Mouse (Mus musculus) CD4-positive helper T cell, adult 2 months (primary cell): ENCODE measurements around the gene Sdcbp2.

Source experiments
- DNase-seq: peaks from one replicate; pipeline ENCODE4 v3.0.0-alpha.2; 2012; ENCODE audit warnings: low read depth, missing footprints, low spot score

The Sdcbp2 gene

DNA sequence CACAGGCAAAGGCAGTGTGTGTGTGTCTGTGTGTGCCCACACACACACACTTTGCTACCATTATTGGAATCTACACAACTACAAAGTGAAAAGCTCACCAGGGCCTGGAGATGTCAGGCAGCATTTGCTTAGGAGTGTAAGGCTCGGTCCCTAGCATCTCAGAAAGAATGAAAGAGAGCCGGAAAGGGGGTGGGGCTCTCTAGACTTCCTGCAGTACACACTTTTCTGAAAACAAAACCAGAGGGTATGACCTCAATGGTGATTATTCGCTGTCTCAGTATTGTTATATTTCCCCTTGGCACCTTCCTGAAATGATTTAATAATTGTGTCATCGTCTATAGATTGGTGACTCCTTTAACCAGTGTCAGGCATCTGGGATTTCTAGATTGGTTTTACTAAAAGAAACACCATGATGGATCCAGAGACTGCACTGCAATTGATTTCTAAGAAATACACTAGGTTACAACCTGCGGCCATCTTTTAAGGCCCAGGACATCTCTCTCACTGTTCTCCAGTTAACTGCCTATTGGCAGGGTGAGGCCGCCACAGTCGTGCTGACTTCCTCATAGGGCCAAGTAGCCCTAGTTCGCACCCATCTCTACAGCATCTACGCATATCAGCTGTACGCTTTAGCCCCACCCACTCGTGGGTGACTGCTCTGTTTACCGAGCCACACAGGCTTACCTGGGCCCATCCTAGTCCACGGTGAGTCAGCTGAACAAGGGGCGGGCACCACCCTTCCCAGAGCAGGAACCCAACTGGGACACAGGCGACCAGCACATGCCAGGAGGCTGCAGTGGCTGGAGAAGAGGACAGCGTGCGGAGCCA lies at the start of gene Sdcbp2:
TSS of gene Sdcbp2 (plus strand) at position 750 of the 828 bp plus-strand sequence.
- peak; percentile 76 for DNase-seq

DNA sequence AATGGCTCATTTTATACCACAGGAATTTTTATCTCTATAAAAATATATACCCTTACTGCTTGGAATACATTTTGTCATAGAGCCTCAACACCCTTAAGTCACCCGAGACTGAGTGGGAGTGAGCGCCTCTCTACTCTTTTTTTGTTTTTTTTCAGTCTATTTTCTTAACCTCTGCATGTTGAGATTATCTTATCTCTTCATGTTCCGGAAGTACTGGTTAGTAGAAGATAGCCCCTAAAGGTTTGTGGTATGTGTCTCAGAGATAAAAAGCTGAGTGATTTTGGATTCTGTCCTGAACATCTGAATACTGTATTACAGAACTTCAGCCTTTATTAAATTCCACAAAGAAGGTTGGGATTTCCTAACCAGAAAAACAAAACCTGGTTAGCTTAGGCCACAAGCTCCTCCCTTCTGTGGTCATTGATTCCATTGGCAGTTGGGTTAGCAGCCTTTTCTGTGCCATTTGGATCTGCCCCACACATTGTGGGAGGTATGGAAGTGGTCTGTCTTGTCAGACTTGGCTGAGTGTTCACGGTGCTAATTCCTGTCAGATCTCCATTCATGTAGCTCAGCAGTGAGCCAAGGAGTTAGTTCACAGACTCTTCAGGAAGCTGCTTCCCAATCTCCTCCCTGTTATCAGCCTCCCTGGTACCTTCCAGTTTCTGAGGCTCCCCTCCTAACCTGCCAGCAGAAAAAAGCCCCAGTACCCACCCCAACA lies 47.9 kb upstream of the Sdcbp2 start:
- DNase-seq = peak; percentile 26

DNA sequence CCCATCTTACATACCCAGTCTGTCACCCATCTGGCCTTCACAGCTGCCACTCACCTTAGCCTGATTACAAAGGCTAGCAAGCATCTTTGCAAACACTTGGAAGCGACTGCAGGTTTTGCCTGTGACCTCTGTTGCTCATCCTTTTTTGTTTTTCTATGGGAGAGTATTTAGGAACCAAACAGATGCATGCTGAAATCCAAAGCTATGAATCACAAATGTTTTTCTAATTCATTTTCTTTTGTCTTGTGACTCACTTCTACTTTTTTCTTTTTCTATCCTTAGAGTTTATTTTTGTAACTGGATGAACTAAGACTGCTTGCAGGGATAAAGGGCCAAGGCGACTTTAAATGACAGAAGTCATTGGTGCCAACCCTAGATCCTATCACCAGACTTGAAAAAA lies 46.9 kb upstream of the Sdcbp2 start:
- DNase-seq = no peak

DNA sequence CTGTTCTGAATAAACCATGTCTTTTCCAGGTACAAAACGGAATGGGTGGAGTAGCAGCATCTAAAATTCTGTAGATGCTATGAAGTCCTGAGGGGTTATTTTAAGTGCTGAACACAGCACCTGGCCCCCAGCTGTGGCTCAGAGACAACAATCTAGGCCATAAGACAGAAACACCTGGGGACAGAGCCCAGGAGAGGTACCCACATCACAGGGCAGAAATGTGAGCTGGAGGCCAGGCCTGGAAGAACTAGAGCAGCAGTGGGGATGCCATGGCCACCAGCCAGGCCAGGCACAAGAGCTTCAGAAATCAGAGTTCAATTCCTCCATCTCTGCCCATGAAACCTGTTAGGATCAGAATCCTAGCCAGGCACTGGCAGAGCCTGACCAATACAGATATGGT lies 44.4 kb upstream of the Sdcbp2 start:
- DNase-seq = no peak

DNA sequence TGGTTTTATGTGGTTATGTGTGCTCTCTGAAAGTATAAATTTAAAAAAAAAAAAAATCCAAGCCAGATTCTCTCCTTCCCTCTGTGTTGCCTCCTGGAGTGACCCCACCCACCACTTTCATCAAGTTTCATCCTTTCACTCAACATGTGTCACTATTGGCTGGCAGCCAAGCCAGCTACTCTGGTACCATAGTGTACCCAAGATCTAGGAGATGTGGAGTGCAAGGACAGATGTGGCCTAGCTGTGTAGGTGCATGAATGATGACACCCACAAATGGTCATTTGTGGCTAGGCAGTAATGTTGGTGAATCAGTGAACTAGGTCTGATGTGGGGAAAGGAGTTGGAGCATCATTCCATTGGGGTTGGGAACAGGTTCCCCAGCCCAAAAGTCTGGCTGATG lies 43.3 kb upstream of the Sdcbp2 start:
- no peak for DNase-seq

DNA sequence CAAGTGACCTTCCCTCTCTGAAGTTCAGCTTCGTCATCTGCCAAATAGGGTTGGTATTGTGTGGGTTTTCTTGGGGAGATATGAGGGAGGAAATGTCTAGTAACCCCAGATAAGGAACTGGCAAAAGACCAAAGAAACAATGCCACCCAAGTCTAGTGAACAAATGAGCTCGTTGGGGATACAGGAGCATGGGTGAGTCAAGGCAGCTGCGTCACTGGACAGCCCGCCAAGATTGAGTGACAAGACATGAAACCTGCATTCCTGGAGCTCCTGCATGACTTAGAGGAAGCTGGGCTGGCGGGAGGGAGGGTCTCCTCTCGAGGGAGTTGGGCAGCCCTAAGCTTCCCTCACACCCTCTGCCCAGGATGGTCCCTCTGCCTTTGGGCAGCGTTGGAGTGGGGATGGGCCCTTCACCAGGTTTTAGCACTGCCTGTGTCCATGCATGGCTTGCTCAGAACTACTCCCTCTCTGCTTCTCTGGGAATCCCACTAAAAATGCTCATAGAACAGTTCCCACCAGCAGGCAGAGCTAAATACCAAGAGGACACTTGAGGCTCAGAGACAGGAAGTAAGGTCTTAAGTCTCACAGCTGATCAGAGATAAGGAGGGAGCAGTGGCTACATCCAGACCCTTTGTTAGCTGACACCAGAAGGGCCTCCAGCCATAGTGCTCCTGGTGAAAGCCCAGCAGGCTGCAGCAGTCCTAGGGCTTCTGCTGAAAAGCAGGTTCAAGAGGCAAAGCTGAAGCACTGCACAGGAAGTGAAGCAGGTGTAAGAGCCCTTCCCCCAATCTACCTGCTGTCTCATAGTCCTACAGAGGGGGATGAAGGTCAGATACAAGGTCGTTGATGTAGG lies 41.8 kb upstream of the Sdcbp2 start:
- peak; percentile 49 for DNase-seq

DNA sequence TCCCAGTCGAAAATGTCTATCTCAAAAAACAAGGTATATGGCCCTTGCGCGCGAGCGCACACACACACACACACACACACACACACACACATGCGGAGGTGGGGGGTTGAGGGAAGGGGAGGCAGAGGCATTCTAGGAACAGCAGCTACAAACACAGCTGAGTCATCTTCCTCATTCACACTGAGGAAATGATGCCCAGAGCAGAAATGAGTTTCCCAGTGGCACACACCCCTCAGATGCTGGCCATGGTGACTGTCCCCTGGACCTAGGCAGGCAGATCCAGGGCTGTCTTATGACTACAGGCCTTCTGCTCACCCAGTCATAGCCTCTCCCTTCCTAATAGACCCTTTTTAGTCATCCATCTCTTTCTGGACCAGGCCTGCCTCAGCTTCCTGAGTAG lies 38.8 kb upstream of the Sdcbp2 start:
- no peak for DNase-seq

DNA sequence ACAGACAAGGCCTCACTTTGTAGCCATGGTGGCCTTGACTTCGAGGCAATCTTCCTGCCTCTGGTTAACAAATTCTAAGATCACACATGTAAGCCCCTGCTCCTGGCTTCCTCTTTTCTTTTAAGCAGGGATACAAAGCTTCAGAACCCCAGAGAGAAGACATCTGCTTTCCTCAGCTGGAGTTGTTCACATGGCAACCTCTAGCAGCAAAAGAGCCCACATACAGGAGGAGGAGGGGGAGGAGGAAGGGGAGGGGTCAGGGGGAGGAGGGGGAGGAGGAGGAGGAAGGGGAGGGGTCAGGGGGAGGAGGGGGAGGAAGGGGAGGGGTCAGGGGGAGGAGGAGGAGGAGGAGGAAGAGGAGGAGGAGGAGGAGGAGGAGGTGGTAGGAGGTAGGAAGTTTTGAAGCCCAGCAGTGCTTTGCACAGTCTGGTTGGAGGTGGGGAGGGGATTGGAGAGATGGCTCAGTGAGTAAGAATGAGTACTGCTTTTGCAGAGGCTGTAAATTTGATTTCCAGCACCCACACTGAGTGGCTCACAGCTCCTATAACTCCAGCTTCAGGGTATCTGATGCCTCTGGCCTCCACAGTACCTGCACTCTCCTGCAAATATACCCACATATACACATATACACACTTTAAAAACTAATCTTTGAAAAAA lies 36.3 kb upstream of the Sdcbp2 start:
- DNase-seq = no peak

DNA sequence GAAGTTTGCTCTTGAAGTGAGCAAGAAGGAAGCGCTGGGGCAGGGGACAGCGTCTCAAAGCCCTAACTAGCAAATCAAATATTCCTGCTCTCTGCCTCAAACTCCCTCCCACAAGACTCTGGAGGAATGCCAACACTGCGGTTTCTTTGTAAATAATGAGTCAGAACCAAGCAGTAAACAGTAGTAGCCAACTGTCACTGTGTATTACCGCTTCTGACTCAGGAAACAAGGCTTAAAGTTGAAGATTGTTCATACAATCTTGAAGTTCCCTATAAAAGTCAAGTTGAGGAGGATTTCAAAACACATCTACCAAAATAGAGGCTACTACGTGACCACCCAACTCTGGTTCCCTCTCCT lies 35.8 kb upstream of the Sdcbp2 start:
- DNase-seq = peak; percentile 85

DNA sequence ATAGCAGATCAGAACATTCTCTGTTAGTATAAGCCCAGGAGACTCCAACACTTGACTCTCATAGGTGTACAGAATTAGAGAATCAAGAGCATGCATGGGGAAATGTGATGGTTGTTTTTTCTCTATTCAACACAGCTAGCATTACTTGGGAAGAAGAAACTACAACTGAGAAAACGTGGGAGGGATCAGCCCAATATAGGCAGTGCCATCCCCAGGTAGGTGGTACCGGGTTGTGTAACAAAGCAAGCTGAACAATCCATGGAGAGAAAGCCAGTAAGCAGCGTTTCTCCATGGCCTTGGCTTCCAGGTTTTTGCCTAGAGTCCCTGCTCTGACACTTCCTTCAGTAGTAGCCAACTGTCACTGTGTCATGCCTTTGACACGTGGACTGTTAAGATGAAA lies 33.8 kb upstream of the Sdcbp2 start:
- no peak for DNase-seq

DNA sequence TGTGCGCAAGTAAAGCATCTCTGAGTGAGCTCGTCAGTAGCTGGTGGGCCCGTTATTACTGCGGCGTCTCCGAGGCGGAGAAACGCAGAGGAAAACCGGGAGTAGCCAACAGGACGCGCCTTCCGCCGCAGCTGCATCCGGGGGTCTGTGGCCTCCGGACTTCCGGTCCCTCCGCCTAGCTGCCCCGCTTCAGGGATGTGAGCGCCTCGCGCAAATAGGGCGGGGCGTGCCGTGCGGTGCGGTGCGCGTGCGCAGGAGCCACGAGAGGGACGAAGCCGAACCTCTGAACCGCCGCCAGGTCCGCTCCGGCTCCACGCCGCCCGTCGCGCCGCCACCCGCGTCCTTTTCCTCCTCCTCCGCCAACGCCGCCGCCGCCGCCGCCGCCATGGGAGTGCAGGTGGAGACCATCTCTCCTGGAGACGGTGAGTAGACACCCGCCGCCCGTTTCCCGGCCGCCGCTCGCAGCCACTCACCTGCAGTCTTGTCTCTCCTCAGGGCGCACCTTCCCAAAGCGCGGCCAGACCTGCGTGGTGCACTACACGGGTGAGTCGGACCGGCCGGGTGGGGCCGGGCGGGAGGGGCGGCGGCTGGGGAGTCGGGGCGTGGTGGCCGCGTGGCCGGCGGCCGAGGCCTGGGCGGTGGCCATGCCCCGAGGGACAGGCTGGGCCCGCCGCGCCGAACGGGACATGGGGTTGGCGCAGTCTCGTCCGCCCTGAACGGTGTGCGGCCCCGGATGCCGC lies 29.9 kb upstream of the Sdcbp2 start, which contains the start of gene Fkbp1a:
TSS of gene Fkbp1a (plus strand) at position 161 of the 740 bp plus-strand sequence.
- DNase-seq = peak; percentile 94

DNA sequence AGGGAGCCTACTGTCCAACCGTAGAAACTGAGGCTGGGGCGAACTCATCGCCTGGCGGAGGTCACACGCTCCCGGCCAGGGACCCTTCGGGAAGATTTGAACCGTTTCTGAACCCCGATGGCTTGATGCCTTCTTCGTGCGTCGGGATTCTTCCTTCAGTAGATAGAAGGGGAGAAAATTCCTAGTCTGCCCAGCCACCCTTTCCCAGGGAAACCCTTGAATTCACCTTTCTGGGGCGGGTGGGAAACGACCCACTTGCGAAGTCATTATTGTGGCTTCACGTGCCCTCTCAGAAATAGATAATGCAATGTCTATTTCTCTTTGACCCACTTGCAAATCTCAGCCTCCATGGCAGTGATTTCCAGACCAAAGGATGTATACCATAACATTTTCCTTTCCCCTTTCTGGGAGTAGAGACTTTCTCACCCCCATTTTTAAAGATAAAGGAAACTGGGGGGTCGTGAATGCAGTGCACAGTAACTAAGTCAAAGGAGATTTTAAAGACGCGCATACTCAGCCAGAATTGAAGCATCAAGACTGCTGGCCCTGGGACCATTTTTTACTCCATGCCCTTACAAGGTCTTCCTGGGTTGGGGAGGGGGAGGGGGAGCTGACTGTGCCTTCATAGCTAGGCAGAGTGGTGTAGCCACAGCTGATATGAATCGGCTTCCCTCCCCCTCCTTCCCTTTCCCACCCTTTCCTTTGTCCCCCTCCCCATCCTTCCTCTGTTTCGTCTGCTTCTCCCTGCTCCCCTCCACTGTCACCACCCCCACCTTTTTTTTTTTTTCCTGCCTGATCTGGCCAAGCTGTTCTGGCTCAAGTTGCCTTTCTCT lies 29.1 kb upstream of the Sdcbp2 start:
- DNase-seq = peak; percentile 78

DNA sequence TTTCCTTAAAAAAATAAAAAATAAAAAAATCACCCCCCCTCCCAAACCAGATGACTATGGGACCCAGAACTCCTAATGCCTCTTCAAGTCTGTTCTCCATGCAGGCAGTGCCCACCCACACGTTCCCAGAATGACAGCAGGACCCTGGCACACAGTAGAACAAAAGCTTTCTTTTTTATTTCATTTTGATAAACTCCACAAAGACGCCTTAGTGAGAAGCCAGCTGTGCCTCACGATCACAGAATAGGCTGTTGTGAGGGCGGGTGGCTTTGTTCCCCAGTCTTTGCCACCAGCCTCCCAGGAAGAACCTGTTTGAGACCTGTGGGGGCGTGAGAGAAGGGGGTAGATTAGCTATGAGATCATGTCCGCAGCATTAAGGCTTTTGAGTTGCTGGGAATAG lies 27.7 kb upstream of the Sdcbp2 start:
- peak; percentile 27 for DNase-seq

DNA sequence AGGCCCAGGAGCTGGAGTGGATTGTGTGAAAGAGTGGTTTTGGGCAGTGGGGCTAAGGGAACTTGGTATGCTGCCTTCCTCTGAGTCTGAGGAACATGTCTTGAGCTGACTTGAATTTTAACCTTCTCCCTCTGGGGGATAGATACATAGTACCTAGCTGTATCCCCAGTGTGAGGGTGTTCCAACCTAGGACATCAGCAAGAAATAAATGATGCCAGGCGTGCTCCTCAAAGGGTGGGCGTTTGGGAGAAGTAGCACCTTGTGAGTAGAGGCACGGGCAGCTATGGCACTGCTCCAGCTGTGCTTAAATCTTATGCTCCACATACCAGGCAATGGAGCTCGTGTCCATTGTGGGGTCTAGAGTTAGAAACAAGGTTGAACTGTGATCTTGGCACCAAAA lies 25.9 kb upstream of the Sdcbp2 start:
- DNase-seq = no peak

DNA sequence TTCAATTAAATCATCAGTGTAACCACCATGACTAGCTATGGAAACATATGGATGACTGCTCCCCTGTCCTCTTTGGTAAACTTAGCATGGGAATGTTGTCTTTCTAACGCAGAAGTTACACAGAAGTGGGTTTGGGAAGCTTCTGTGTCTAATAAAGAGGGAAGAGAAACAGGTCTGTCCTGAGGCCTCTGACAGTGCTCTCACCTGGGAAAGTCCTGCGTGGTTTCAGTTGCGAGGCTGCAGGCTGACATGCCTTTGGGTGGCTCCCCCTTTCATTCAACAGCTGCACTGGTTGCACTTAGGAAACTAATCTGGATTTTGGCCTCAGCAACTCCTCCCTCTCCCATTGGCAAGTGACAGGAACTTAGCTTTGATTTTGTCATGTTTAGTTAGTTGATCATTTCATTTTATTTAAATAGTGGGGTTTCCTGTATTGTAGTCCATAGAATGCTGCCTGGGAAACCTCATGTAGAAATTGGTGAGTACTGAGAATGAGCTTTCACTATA lies 22.8 kb upstream of the Sdcbp2 start:
- DNase-seq = no peak

DNA sequence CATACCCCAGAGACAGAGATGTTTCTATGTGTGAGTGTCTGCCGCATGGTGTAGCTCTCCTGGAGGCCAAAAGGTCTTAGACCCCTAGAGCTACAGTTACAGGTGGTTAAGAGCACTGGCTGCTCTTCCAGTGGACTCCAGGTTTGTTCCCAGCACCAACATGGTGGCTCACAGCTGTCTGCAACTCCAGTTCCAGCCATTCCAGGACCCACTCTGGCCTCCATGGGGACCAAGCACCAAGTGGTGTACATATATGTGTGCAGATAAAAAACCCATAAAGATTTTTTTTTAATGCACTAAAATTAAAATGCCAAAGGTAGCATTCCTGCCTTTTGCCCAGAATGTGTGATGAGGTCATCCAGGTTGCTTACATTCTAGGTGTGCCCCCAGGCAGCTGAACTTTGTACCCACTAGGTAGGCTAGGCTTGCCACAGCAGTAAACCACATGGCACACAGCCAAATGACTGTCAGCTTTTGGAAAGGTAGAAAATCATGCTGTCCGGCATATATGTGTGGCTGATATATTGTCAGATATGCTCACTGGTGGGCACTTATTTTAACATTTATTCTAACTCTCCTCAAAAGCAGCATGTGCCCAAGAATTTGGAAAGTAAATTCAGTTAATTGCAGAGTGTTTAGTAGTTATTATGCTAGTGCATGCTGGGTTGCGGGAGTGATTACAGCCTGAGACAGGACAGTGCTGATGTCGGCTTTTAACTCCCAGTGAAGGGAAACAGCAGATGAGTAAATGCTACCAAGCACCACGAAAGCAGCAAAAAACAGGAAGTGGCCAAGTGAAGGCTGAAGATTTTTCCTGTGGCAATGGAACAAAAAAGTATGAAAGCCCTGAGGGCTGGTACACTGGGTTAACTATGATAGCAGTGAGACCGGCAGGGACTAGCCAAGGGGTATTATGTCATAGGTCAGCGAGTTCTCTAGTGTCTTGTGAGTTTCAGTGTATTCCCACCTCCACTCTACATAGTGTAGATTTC lies 9.2 kb upstream of the Sdcbp2 start:
- DNase-seq = peak; percentile 77

DNA sequence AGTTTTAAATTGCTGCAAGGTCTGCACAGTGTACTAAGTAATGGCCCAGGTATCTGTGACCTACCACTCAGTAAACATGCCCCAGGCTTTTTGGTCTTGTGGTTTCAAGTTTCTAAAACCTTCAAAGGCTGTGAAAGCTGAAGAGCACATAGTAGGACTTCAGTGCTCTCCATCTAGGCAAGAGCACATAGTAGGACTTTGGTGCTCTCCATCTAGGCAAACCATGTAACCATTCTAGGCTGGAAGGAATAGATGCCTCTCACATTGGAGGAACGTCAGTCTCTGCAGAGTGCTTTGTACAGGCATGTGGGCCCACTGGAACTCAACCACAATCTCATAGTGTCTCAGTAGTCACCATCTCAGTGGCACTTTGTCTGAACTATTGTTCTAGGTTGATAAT lies 8.4 kb upstream of the Sdcbp2 start:
- DNase-seq = peak; percentile 15

DNA sequence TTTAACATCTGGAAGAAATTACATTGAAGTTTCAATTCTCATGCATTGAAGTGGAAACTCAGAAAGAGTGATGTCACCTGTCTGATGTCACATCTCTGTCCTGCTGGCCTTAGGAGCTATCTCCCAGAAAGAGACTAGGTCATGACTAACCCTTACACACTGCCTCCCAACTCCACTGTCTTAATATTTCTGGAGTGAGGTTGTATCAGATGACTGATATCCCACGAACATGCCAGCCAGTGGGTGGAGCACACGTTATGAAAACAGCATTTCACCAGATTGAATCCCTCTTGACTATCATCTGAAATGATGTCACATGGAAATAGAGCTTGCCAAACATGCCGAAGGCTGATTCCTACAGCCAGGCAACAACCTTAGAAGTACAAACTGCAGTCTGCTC lies 7.4 kb upstream of the Sdcbp2 start:
- peak; percentile 20 for DNase-seq

DNA sequence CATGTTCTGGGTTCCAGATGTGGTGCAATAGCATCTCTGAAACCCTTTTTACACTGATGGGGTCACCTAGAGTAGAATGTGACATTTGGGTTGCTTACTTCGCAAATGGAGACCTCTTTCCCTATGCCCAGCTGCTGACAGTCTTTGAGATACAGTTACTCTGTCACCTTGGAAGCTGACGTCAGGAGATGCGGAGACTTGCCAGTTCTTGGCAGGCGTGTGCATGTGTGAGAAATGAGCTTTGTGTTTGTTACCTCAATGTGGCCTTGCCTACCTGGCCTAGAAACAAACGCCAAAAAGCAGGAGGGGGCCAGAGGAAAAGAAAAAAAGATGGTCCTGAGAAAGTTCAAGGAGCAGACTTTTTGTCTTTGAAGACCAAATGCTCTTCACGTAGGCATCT lies 5.6 kb upstream of the Sdcbp2 start:
- no peak for DNase-seq
